Mouse (Mus musculus) gastrocnemius, postnatal 25 days (tissue): Measurements from ENCODE around the gene Copz1. TPM values are rescaled to one million over a fixed set of nuclear protein-coding genes. Genes with fewer than 3 reads are reported as not detected.
"Not testable (repeated sequence)": the region's sequence is repeated elsewhere in the genome, so short reads cannot be mapped to it uniquely, and the experiment has no call there.

Experiments used
- DNase-seq: peaks from one replicate; pipeline ENCODE4 v3.0.0; 2022
- long read RNA-seq, 2 experiments: library from polyadenylated mRNA; stranded (forward); transcript quantifications; one replicate each; pipeline ENCODE4 v2.0.0; 2021
- total RNA-seq, 2 experiments: library from RNA; stranded (reverse); gene quantifications; 1 replicate in 1 of 2; 2 replicates in 1 of 2; pipeline ENCODE4 v1.2.3; 2021

The Copz1 gene
- 10 to 100 TPM; 31.4 to 32.3 TPM for total RNA-seq
- long read RNA-seq, experiment 1, transcript Copz1-201 (9 exons, 1,676 nt): major isoform, 34 of 44 reads
- long read RNA-seq, experiment 1, partial matches to known transcripts: 6 of 44 reads
- long read RNA-seq, experiment 1, other reads (novel, unspliced or antisense): 4 of 44 reads
- long read RNA-seq, experiment 2, transcript Copz1-201 (9 exons, 1,676 nt): major isoform, 48 of 62 reads
- long read RNA-seq, experiment 2, partial matches to known transcripts: 7 of 62 reads
- long read RNA-seq, experiment 2, other reads (novel, unspliced or antisense): 7 of 62 reads

DNA sequence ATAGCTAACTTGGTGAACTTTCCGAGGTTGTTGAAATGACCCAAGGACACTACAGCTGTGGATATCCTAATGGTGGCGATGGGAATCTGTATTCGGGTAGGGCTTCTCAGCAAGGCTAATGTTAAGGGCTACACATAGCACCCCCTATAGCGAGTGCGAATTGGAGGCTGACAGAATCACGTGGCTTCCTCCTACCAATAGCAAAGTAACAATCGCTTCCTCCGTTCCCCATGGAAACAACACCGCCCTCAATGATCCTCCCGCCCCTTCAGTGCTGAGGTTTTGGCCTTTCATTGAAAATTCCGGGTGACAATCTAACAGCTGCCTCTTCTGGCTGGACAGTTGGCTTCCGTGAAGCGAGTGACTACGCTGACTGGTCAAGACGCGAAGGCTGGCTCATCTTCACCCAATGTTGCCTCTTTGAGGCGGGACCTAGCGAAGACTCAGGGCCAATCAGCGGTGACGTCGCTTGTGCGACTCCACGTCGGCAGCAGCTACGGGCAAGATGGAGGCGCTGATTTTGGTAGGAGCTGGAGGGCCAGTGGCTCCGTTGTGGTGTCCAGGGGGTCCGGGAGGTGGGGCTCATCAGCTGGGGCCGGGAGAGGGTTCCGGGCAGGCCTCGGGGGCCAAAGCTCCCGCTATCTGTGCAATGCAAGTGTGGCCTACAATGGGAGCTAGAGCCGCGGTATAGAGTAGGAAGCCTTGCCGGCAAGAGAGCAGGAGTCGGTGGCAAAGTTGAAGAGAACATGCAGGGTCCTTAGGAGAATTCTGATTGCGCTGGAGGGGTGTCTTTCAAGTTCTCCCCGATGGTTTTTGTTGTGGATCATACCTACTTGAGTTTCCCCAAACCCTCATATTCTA, at the start of gene Copz1:
Gene Copz1 (plus strand): TSS at position 296 of the 861 bp plus-strand sequence.
- DNase-seq: peak; percentile 98

DNA sequence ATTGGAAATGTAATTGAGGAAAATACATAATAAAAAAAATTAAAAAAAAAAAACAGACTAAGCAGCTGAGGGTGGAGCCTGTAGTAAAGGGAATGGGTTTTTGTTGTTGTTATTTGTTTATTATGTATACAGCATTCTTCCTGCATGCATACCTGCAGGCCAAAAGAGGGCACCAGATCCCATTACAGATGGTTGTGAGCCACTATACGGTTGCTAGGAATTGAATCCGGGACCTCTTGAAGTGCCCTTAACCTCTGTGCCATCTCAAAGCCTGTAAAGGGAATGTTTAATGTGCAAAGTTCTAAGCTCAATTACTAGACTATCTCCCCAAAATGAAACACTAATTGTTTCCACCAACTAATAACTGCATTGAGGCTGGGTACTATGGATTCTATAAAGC, 48.4 kb upstream of the Copz1 start:
- DNase-seq: no peak

DNA sequence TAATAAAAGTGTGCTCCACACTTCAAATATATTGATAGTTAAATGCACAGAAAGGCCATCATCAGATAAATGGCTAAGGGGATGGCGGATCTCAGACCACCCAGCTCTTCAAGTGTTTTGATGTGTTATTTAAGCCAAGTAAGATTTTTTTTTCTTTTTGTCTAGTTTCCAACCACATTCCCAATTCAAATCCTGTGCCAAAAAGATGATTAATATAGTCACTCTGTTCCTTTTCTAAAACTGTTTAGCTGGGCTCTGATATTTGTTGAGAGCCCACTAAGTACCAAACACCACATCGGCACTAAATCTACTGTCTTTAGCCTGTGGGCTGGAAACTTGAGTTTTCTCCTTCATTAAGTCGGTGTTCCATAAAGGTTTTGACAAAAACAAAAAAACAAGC, 45.5 kb upstream of the Copz1 start:
- no peak for DNase-seq

DNA sequence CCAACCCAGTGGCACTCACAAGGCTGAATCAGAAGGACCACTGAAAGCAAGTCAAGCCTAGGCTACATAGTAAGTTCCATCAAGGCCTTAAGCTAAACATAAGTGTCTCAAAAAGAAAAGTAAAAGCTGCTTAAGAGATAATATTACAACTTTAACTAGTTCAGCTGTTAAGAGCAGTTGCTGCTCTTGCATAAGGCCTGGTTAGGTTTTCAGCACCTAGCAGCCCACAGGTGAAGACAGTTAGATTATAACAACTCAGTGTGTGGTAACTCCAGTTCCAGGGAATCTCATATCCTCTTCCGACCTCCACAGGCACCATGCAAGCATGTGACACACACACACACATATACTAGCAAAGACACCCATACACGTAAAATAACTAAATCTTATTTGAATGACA, 44.9 kb upstream of the Copz1 start:
- DNase-seq: no peak

DNA sequence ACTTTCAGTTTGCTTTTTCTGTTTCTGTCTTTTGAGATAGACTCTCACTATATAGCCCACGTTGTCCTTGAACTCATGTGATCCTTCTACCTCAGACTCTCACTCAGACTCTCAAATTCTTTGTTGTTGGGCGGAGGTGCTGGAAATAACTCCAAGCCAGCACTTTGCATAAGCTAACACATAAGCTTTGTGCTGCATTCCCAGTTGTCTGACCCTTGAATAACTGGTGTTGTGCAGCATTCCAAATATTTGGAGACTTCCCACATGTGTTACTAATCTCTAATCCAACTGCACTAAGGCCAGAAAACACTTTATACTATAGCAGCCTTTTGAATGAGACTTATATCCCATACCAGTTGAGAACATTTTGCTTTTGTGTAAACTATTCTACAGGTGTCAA, 43.6 kb upstream of the Copz1 start:
- DNase-seq: no peak

DNA sequence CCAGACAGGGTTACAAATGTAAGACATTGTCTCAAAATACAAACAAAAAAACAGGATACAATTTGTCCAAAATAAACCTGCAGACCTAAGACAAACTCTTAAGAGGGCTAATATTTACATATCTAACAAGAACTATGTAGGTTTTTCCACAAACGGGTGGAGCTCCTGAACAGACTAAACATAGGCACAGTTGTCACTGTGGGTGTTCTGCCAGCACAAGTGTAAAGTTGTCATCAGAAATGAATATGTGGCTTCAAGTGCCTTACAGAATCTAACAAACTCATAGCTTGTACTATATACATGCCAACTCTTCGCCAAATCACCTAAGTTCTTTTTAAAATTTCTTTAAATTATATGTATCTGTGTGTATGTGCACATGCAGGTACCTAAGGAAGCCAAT, 39.4 kb upstream of the Copz1 start:
- DNase-seq: no peak

DNA sequence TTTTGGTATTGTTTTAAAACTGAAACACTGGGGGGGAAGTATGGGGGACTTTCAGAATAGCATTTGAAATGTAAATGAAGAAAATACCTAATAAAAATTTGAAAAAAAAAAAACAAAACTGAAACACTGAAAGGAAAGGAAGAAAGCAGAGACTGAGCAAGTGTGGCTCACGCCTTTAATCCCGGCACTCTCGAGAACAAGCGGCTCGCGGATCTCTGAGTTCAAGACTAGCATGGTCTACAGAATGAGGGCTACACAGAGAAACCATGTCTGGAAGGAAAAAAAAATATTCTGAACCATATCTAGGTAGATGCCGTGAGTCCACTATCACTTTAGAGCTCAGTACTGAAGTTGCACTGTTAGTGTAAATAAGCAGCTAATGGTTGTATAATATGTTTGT, 35.2 kb upstream of the Copz1 start:
- DNase-seq: no peak

DNA sequence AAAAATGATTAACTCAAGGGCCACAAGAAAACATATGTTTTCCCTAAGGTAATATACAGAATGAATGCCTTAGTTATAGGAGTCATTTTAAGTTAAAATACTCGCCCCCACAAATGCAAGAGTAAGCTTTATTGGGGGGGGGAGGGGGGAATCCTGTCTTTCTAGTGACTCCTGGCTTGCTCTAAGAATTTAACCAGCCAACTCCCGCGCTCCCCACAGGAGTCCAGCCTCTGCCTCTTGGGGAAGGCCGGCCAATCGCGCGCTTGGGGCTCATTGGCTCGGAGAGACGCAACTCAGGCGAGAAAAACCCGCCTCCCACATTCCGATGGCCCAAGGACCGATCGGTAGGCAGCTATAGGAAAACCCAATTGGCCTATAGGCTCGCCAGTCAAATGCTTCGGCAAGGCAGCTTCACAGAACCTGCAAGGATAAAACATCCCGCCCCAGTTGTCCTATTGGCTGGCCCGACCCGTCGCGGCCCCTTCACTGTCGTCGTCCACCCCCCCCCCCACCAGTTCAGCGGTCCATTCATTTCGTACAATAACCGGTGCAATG, 33.3 kb upstream of the Copz1 start:
- DNase-seq: peak; percentile 93

DNA sequence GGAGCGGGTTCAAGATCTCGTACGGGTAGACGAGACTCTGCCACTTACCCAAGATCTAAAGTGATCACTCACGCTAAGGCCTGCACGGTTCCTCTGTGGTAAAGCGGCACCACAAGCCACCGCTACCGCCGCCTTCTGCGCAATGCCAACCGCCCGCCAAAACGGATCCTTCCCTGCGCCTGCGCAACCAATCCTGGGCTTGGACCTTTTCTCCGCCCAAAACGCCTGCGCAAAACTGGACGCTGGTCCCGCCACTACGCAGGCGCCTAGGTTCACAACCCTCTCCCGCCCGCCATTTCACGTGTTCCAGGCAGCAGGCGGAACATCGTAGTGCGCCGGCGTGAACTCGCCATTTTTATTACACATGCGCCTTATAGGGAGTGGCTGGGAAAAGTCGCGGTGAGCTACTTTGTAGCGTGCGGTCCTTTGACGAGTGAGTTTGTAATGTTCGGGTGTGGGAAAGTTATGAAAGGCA, 32.8 kb upstream of the Copz1 start, which contains the start of gene Cbx5:
Gene Cbx5 (minus strand): TSS at position 132 of the 475 bp plus-strand sequence.
- peak; percentile 98 for DNase-seq

DNA sequence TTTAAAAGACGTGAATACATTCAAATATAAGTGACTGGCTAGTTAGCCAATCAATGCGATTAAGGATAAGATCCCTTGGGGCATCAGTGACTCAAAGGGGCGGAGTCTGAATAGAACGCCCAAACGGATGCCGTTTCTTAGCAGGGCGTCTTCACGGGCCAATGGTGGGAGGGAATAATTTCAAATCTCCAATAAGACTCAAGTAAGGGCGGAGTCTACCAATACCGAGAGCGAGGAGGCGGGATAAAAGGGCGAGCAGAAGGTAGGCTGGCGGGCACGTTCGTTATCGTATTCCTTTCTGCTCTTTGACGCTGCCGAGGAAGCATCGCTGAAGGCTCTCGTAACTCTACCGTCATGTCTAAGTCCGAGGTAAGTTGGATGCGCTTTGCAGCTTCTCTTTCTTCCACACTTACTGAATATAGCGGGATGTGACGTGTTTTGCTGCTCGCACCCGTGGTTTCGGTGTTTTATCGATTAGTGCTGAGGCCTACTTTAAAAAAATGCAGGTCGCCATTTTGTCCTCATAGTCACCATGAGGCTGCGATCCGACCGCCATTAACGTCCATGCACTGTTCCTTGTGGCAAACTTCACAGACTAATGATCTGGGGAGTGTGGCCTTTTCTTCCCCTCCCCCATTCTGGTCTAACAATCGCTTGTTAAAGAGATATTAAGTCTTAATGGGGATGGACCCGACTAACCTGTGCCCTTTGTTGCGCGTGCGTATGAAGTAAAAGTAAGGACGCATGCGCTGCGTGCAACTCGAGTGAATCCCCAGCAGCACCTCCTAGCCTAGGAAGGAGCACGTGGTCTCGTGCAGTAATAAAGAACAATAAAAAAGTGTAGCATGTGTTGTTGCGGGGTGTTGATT, 32.1 kb upstream of the Copz1 start, which contains the start of gene Hnrnpa1:
Gene Hnrnpa1 (plus strand): TSS at position 273 of the 869 bp plus-strand sequence.
- DNase-seq: peak; percentile 93

DNA sequence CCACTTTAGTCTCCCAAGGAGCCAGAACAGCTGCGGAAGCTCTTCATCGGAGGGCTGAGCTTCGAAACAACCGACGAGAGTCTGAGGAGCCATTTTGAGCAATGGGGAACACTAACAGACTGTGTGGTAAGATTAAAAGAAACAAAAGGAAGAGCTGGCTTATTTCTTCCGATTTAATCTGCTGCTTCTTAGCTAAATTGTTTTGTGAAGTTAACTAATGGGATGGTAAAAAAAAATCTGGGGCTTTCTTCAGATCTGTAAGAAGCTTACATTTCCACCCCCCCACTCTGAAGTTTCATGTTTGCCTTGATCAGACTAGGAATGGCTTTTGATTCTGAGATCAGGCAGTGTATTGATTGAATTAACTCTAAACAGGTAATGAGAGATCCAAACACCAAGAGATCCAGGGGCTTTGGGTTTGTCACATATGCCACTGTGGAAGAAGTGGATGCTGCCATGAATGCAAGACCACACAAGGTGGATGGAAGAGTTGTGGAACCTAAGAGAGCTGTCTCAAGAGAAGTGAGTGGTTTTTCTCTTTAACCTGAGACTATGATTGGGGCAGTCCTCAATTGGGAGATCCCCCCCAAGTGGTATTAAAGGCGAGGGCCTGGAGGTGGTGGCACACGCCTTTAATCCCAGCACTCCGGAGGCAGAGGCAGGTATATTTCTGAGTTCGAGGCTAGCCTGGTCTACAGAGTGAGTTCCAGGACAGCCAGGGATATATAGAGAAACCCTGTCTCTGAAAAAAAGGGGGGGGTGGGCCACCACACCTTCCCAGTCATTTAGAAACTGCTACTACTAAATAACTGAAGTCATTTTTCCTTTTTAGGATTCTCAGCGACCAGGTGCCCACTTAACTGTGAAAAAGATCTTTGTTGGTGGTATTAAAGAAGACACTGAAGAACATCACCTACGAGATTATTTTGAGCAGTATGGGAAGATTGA, 31.2 kb upstream of the Copz1 start:
- DNase-seq: not testable (repeated sequence)

DNA sequence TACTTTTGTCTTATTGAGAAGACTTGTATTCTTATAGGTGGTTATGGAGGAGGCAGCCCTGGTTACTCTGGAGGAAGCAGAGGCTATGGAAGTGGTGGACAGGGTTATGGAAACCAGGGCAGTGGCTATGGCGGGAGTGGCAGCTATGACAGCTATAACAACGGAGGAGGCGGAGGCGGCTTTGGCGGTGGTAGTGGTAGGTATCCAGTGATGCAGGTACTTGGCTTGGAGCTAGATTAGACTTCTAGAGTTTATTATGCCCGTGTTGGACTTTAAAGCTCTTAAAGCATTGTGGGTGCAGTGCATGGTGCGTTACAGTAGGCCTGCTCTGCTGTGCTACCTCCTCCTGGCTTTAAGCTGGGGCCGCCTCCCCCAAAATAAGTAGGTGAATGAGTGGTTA, 29.6 kb upstream of the Copz1 start:
- no peak for DNase-seq

DNA sequence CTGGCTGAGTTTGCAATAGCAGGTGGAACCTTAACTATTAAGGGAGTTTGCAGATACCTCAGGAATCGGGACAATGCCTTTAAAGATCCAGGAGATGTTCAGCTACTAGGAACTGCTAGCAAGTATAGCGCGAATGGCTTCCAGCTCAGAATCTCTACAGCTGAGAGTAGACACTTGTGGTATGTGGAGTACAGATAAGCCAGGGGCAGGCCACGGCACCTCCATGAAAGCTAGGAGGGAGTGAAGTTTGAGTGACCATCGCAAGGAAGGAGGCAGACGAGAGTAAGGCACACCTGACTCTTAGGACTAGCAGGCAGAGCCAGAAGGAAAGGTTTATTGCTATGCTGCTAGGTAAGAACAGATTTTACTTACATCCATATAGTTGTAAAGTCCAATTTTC, 26.9 kb upstream of the Copz1 start:
- DNase-seq: no peak

DNA sequence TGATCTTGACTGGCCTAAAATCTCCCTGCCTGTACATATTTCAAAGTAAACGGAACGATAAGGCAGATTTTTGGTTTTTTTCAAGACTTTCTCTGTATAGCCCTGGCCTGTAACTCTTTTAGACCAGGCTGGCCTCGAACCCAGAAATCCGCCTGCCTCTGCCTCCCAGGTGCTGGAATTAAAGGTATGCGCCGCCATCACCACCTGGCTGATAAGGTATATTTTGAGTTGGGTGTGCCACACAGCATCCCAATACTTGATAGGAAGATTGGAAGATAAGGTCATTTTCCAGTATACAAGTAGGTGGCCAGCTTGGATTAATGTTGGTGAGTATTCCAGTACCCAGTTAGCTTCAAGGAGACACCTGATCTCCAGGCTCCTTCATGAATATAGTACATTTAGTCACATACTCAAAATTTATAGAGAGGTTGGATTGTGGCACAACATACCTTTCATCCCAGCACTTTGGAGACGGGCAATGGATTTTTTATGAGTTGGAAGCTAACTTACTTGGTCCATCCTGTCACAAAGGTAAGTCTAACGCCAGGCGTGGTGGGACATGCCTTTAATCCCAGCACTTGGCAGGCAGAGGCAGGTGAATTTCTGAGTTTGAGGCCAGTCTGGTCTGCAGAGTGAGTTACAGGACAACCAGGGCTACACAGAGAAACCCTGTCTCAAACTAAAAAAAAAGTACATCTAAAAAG, 25.3 kb upstream of the Copz1 start:
- no peak for DNase-seq

DNA sequence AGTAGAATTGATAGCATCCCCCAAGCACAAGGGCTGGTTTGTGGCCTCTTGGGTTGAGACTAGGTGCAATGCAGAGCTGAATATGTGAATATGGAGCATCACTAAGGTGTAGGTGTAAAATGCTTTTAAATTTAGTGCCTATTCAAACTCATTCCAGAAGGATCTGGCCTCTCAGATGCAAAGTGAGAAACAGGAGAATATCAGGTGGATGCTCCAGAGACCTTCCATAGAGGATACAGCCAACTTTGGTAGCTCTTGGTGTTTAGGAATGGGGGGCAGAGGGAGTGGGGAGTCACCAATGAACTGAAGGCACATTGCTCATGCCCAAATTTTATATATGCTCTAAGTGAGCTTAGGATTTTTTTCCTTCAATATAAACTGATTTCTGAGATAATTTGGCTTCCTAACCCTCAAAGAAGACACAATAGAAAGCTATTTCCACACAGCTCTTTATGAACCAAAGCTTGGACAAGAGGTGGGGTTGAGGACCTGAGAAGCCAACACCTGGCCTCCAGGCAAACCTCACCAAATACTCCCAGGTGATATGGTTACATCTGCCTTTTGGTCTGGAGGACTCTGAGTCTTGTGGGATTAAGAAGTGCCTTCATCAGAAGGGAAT, 24.6 kb upstream of the Copz1 start:
- no peak for DNase-seq

DNA sequence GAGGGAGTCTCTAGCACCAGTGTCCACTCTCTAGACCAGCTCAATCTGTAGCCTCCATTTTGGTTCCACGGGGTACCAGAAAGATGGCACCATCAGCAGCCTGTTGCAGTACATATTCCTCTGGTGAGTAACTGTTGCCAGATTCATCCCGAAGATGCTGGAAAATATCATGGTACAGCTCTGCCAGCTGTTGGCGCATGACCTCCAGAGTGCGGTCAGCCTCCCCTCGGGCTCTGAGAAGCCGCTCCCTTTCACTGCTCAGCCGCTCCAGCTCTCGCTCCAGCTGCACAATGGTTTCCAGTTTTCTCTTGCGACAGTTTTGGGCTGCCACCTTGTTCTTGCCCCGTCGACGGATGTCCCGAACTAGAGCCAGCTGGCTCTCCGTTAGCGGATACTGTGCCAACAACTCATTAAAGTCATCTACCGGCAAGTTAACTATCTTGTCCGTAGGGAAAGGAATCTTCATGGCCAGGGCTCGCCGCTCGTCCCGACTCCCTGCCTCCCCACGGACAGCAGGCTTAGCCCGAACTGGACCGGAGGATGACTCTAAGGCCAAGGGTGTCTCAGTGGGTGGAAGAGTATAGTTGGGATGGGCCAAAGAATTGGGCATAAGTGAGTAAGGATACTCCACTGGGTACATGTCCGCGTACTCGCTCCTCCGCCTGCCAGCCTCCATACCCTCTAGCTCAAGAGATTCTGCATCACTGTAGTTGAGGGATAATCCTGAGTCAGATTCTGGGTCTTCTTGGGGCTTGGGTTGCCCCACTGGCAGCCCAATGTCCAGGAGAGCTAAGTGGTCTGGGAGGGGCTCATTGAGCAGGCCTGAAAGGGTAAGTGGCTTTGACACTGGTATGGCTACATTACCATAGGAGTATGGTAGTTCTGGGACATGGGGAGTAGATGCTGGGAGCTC, 23.9 kb upstream of the Copz1 start:
- peak; percentile 35 for DNase-seq

DNA sequence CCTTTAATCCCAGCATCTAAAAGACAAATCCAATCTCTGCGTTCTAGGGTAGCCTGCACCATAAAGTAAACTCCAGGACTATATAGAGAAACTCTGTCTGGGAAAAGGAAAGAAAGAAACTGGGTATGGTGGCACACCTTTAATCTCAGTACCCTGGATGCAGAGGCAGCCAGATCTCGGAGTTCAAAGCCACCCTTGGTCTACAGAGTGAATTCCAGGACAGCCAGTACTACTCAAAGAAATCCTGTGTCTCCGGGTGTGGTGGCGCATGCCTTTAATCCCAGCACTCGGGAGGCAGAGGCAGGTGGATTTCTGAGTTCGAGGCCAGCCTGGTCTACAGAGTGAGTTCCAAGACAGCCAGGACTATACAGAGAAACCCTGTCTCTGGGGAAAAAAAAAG, 23.0 kb upstream of the Copz1 start:
- DNase-seq: not testable (repeated sequence)

DNA sequence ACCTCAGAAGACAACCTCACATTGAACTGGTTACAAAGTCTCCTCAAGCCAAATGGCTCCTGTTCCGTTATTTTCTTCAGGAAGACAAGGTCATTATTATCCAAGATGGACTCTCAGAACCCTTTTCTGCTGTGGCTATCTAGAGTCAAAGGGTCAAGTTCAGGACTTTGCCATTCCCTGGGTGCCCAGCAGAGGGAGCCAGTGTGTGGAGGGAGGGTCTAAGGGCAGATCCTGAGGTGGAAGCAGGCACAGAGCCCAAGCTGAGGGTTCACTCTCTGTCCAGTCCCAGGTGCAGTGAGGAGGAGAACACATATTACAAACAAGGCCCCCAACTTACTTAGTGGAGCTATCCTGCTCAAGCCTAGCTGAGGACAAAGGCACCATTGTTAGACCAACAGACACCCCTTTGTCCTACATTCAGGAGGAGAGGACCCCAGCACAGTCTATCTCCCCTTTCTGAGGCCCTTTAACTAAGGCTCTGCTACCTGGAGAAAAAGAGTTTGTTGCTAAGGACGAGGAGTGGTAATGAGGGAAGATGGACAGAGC, 22.2 kb upstream of the Copz1 start:
- peak; percentile 56 for DNase-seq
